Mouse (Mus musculus): ENCODE data around the gene Hist1h2ba. TPM values are rescaled to one million over a fixed set of nuclear protein-coding genes. Genes with fewer than 3 reads are reported as not detected.

Hist1h2ba gene
- total RNA-seq (2021) (not detected), polyA plus RNA-seq (2012; rRNA removed) (not detected in 2 replicates)
- long read RNA-seq, result 0 reads

- DNase-seq, result no peak
Measured at GRCm38 (mm10) chr13:23933421-23934210, at the start of gene Hist1h2ba. Hist1h2ba (minus strand) TSS chr13:23934156.

GRCm38 (mm10) chr13:23972271-23972670, 38.3 kb upstream of the Hist1h2ba start:
- DNase-seq, result no peak

DNA sequence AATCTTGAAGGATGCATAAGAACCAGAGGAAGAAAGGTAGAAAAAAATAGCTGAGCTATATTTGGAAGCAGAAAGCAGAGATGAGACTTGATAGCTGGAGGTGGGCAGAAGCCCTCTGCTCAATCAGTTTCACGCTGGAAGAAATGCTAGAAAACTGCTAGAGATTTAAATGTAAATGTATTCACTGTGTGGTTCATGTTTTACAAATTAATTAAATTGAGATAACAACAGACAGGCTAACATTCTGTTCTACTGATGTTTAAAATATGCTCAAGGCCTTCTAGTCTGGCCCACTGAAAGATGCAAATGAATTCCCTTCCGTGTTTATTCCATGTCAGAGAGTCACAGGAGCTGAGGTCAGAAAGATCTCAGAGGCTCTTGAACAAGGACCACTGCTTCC, 37.9 kb upstream of the Hist1h2ba start:
- DNase-seq, result no peak

DNA sequence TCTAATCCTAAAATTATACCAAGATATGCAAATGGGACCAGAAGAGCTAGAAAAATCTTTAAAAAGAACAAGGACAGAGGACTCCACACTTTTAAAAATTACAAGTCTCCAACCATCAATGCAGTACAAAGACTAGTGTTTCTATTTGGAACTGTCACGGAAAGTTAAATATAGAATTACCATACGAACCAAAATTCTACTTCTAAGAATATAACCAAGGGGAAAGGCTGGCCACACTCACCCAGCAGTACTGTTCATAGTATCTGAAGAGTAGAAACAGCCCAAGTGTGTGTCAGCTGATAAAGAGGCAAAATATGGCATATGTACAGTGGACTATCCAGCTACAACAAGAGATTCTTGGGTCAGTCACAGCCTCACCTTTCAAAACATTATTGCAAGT, 31.0 kb upstream of the Hist1h2ba start:
- no peak for DNase-seq

DNA sequence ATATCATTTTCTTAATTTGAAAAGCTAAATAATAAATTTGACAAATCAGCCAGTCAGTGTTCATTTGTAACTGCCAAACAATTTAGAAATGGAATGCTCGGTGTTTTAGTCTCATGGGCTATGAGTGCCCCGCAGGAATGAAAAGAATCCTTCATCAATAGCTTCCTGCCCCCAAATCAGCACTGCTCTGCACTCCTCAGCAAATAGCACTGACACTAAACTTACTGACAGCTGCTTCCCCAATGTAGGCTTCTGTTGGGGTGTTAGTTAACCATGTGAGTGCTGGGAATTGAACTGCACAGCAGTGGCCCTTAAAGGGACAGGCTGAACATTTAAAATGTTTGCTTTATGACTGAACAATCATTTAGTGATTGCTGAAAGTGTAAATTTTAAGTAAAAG, 25.8 kb upstream of the Hist1h2ba start:
- no peak for DNase-seq

GRCm38 (mm10) chr13:23950928-23951327, 17.0 kb upstream of the Hist1h2ba start:
- DNase-seq, result peak; percentile 68

DNA sequence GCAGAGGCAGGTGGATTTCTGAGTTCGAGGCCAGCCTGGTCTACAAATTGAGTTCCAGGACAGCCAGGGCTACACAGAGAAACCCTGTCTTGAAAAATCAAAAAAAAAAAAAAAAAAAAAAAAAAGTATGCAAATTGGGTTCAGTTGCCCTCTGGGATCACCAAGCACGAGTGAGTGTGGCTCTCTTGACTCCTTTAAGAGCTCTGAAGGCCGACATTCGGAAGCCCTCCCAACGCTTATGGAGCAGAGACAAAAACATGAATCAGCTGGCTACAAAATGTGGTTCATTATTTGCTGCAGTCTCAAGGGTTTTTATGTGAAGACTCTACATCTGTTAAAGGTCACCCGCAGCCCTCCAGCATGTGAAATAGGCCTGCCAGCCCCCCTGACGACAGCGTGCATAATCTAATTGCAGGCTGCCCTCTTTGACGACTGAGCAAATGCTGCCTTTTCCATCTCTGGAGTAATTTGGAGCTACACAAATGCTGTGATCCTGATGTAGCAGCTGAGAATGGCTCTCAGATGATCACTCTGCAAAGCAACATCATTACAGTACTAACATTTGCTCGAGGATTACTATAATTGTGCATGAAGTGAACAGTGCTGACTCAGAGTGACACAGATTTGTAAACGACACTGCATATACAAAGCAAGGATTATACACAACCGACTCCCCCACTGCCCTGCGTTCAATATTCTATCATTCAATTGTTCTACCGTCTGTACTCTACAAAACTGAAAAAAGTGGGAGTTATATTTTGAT, 15.7 kb upstream of the Hist1h2ba start:
- no peak for DNase-seq

DNA sequence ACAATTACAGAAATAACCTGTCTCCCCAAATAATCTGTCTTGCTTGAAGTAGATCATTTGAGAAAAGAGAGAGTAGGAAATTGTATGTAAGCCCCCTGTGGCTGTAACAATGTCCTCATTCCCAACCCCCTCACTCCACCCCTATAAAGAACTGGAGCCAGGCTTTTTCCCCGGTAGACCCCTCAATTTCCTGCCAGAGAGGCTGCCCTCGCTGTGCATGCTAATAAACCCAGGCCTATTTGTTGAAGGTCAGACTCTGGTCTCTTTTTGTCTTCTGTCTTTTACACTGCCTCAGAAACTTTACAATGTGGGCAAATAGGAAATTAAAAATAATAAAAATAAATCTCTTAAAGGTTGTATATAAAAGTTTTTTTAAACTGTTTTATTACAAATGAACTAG, 12.3 kb upstream of the Hist1h2ba start:
- DNase-seq, result no peak

- DNase-seq, result no peak
Measured at GRCm38 (mm10) chr13:23942861-23943260, 8.9 kb upstream of the Hist1h2ba start.

DNA sequence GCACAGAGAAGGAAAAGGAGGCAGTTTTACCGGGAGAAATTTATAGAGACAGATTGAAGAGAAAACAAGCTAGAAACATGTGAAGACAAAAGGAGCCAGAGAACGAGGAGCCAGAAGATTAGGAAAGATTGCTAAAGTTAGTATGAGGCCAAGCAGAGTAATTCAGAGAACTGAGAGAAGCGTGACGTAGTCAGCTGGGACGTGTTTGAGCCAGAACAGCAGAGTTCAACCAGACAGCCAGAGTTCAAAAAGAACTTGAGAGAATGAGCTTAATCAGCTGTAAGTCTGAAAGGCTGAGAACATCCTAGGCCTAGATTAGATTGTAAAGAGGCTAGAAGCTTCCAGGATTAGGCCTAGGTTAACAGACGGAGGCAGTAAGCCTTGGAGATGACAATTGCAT, 6.3 kb upstream of the Hist1h2ba start:
- DNase-seq, result no peak

DNA sequence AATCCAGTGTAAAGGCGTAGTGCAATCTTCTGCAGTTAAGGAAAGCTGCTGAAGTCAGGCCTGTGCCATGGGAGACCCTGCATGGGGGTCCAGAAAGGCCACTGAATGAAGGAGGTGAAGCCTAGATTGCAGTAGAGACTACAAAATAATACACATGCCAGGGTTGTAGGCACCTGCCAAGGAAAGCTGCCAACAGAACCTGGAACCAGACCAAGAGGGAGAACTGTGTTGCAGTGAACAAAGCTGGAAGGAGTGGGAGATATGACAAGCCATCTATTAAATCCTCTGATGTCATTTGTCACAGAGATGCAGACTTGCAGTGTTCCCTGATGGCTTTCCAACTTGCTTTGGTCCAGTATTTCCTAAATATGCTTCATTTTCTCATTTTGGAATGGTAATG, 4.7 kb upstream of the Hist1h2ba start:
- peak; percentile 30 for DNase-seq

DNA sequence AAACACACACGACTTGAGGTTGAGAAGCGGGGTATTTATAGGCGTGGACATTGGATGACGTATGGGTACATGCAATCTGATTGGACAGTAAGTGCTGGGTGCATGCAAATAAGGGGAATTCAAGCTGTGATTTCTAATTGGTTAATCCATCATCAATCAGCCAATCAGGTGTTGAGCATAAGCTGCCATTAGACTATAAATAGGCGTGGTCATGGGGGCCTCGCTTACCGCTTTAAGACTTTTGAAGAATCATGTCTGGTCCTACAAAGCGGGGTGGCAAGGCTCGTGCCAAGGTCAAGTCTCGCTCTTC, 210 bp upstream of the Hist1h2ba start, which contains the start of gene Hist1h2aa:
TSS of gene Hist1h2aa (plus strand) at position 252 of the 310 bp plus-strand sequence.
- DNase-seq, result no peak

GRCm38 (mm10) chr13:23930904-23931303, 3.1 kb downstream of the Hist1h2ba start:
- DNase-seq, result no peak

DNA sequence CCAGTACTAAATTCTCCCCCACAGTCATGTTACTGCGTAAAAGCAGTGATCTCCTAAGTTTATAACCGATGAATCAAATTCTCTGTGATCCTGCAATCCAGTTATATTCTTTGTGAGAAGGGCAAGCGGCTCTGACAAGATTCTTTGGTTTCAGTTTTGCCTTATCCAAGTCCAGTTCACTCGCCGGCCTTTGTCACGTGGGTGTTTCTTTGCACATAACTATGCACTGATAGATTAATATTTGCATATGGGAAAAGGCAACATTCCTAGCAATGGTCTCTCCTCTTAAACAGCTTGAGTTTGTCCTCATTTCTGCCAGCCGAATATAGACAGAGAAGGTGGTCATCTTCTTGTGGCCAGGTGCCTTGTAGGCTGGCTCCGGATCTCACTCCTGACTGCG, 3.5 kb downstream of the Hist1h2ba start:
- no peak for DNase-seq

- peak; percentile 50 for DNase-seq
Measured at GRCm38 (mm10) chr13:23928637-23929036, 5.3 kb downstream of the Hist1h2ba start.

DNA sequence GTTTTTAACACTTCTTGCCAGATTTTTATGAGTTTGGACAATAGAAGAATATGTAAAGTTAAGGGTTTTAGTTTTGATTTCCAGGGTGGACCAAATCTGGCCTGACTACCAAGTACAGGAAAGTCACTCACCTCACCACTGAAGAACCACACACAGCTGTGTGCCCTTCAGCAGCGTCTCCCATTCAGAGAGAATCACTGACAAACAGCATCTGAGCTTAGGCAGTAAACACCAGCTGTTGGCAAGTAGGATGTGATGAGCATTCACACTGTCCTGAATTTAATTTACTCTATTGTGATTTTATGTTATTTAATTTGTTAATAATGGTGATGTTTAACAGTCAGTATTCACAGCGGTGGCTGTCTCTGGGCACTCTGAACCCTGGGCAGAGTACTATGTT, 8.2 kb downstream of the Hist1h2ba start:
- no peak for DNase-seq

- no peak for DNase-seq
Measured at GRCm38 (mm10) chr13:23917674-23918073, 16.3 kb downstream of the Hist1h2ba start.

DNA sequence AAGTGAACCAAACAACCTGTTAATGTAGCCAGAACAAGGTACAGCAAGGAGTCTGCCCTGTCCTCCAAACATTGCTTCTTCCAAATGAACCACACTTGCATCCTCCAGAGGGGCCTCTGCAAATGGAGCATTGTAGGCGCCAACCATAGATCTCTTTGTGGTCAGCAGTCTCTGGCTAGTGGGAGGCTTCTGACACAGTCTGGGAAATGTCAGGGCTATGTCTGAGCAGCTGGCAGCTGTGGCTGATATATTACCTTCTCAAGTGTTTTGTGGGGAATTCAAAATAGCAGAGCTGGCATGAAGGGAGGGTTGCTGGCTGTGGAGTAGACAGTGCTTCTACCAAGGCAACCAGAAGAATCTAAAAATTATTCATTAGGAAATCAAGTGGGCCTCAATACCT, 17.8 kb downstream of the Hist1h2ba start:
- peak; percentile 75 for DNase-seq

DNA sequence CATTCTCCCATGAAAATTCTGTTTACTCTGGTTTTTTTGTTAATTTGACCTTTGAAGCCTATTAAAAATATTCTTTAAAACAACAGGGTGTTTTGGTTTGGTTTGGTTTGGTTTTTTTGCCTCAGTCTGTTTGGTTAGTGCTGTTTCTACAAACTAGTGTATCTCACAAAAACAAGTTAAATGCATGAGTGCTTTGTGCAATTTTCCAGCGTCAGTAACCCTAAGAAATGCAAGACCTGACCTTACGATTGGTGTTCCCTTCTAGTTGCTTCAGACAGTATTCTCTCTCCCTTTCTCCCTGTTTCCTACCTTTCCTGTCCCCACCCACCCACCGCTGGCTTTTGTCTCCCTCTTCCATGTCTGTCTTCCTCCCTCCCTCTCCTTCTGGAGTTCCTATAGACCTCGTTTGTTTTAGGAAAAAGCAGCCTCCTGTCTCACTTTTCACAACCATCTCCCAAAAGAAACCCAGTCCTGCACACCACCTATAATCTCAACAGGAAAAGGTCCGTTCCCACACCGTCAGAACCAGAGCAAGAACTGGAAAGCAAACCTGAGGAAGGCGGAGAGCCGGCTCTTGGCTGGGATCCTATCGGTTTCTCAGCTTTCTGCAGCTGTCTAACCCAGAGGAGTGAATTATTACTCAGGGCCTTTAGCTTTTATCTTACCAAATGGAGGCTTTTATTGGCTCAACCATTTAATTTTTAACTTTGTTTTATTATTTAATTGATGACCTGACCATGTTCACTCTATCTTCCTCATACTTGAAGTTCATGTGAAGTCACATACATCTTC, 19.4 kb downstream of the Hist1h2ba start, which contains the start of gene Slc17a4:
TSS of gene Slc17a4 (minus strand) at position 634 of the 792 bp plus-strand sequence.
- peak; percentile 44 for DNase-seq

DNA sequence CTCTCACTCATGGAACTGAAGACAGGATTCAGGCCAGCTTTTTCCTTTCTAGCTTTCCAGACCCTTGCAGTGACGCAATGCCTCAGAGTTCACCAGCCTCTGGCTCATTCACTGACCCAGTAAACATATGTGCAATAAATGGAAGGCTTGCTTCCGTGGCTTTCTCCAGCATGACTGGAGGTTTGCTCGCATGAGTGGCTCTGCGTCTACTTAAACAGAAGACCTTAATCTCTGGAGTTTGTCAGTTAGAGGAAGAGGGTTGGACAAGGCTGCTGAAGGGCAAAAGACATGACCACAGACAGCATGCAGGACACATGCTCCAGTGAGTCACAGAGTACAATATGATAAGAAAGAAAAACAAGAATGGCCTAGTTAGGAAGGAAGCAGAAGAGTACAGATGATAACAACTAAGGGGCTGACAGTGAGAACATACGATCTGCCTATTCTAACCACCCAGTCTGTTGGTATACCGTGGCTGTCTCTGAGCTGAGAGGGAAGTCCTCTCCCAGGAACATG, 20.1 kb downstream of the Hist1h2ba start:
- peak; percentile 60 for DNase-seq

DNA sequence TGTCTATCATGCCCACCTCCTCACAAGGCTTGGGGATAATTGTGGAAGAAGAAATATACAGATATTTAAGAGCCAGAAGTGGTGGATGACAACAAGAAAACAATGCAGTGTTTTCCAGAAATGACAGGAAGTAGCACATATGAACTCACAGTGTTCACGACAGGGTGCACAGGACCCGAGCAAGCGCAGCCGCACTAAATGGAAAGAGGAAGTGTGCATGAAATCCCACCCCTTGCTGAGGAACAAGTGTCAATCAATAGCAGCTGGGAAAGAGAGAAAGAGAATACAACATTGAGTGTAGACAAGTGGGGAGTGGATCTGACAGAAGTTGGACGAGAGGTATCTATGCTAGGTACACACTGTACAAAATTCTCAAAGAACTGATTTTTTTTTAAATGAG, 22.6 kb downstream of the Hist1h2ba start:
- no peak for DNase-seq

GRCm38 (mm10) chr13:23910121-23910520, 23.8 kb downstream of the Hist1h2ba start:
- DNase-seq, result no peak

Measured in adrenal gland, adult 2 months (tissue).